Mouse (Mus musculus) midbrain, embryonic 12.5 days (tissue): ENCODE results near the gene Prm1. TPM values are rescaled to one million over a fixed set of nuclear protein-coding genes. Genes with fewer than 3 reads are reported as not detected.
A peak's percentile ranks its signal among the peaks of the same experiment; 100 is the strongest.

ENCODE experiments used
- ATAC-seq: fragments of 200-750 bp; cut with Nextera tagmentation; 2 replicates; pipeline ENCODE4 v1.8.0; 2017; ENCODE audit warnings: low read depth, moderate TSS enrichment, moderate library complexity; ENCODE audit not compliant: low FRiP score
- H3K27ac ChIP-seq: fragments of 300-500 bp; sonication (generic); replicated peaks from 2 replicates; pipeline ENCODE4 v1.5.1; 2016; ENCODE audit warnings: mild to moderate bottlenecking
- H3K27me3 ChIP-seq: fragments of 300-500 bp; sonication (generic); 2 replicates; pipeline ENCODE4 v1.6.1; 2016; ENCODE audit warnings: mild to moderate bottlenecking
- H3K36me3 ChIP-seq: fragments of 300-500 bp; sonication (generic); 2 replicates; pipeline ENCODE4 v1.6.1; 2016
- H3K4me1 ChIP-seq: fragments of 300-500 bp; sonication (generic); 2 replicates; pipeline ENCODE4 v1.6.1; 2016
- H3K4me2 ChIP-seq: fragments of 300-500 bp; sonication (generic); replicated peaks from 2 replicates; pipeline ENCODE4 v1.6.1; 2016; ENCODE audit warnings: mild to moderate bottlenecking, moderate library complexity
- H3K4me3 ChIP-seq: fragments of 300-500 bp; sonication (generic); 2 replicates; pipeline ENCODE4 v1.5.1; 2016; ENCODE audit warnings: mild to moderate bottlenecking
- H3K9ac ChIP-seq: fragments of 300-500 bp; sonication (generic); replicated peaks from 2 replicates; pipeline ENCODE4 v1.6.1; 2016; ENCODE audit warnings: mild to moderate bottlenecking, moderate library complexity
- H3K9me3 ChIP-seq: fragments of 300-500 bp; sonication (generic); 2 replicates; pipeline ENCODE4 v1.6.1; 2016; ENCODE audit warnings: mild to moderate bottlenecking
- WGBS: fragments of 180-500 bp; shearing (Covaris S2); methylation state at CpG from one replicate; pipeline ENCODE4 v1.1.7; 2016; 5-methylcytosine and 5-hydroxymethylcytosine counted together
- polyA plus RNA-seq: library from polyadenylated mRNA; unstranded; fragments of >200 nt; fragmentation: Nextera tagmentation; extraction: Ambion mirVana; gene quantifications from 2 replicates; pipeline ENCODE4 v1.2.1, GENCODE M21; 2016

The Prm1 gene
- polyA plus RNA-seq, 1 experiment from 2014 or later = not detected

DNA sequence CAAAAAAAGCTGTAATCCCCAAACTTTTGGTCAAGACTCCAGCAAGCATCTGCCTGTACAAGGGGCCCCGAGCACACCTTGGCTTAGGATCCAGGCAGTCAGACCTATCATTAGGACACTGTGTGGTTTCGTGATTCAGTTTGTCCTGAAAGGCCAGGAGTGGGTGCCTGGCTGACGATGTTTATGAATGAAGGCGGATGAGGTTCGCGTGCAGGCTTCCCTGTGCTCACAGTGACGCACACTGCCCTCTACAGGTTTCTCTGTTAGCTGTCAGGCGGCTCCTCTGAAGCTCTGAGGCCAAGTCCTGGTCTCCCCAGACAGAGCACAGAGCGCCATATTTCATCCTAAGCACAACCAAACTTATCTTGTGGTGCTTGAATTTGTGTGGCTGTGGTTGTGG lies 19.4 kb downstream of the Prm1 start:
- Histone ChIP-seq H3K4me2 (peak overlapping the region; percentile 99), H3K9ac (peak overlapping the region; percentile 69), H3K36me3 (no peaks in the 10 kb centered on the region), H3K27me3 (peaks cover 27% of the 10 kb centered on the region), H3K4me3 (peak overlapping the region; percentile 70), H3K4me1 (peaks cover 28% of the 10 kb centered on the region), H3K9me3 (no peaks in the 10 kb centered on the region), H3K27ac (peak overlapping the region; percentile 84)
- peak; percentile 35 for ATAC-seq
- WGBS = 3% methylated on average over 9 of the region's 9 CpGs

DNA sequence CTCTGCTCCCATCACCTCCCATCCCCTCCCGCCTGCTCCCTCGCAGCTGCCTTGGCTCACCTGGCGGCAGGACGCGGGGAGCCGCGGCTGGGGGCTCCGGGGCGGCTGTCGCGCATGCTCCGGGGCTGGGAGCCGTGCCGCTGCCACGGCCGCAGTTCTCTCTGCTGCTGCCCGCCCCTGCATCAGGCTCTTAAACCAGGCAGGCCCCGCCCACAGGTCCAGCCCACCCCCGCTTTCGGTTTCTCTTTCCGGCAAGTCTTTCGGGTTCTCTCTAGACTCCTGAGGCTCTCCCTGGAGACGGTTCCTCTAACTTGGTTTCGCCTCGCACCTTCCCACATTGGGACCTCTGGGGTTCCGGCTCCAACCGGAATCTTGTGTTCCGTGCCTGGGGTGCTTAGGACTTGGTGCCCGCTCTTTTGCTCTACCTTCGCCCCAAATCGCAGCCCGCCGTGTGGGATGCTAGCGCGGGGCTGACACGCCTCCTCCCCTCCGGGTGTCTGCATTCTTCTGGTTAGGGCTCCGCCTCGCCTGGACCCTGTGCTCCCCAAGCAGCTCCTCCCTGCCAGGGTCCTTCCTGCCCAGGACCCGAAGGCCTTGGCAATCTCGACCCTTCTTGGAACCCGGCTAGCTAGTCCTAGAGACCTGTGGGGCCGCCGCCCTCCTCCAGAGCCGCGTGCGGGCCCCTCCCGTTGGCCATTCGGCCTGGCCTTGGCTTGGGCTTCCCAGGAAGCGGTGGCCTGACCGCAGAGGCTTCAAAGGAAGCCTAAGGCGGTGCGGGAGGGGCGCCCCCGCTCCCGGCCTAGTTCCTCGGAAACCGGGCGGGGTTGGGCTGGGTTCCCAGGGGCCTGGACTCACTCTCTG lies 20.0 kb downstream of the Prm1 start, which contains the start of gene Socs1:
Gene Socs1 (minus strand): TSS at position 166 of the 861 bp plus-strand sequence.
- Histone ChIP-seq H3K9ac (peak within 1 kb of the TSS; percentile 69), H3K9me3 (no peaks in the 10 kb centered on the region), H3K4me3 (peak within 1 kb of the TSS; percentile 70), H3K27ac (peak within 1 kb of the TSS; percentile 84), H3K4me2 (peak within 1 kb of the TSS; percentile 99), H3K36me3 (no peaks in the 10 kb centered on the region), H3K27me3 (peaks cover 27% of the 10 kb centered on the region), H3K4me1 (peaks cover 28% of the 10 kb centered on the region)
- WGBS = under 1% methylated on average over 58 of the region's 59 CpGs
- peak; percentile 87 for ATAC-seq

GRCm38 (mm10) chr16:10784793-10785370 lies 20.8 kb downstream of the Prm1 start:
- Histone ChIP-seq H3K4me1 (peaks cover 28% of the 10 kb centered on the region), H3K9ac (peak overlapping the region; percentile 69), H3K27me3 (peaks cover 27% of the 10 kb centered on the region), H3K4me3 (peak overlapping the region; percentile 70), H3K4me2 (peak overlapping the region; percentile 99), H3K36me3 (no peaks in the 10 kb centered on the region), H3K27ac (peak overlapping the region; percentile 84), H3K9me3 (no peaks in the 10 kb centered on the region)
- under 1% methylated on average over 50 of the region's 55 CpGs for WGBS
- peak; percentile 82 for ATAC-seq

DNA sequence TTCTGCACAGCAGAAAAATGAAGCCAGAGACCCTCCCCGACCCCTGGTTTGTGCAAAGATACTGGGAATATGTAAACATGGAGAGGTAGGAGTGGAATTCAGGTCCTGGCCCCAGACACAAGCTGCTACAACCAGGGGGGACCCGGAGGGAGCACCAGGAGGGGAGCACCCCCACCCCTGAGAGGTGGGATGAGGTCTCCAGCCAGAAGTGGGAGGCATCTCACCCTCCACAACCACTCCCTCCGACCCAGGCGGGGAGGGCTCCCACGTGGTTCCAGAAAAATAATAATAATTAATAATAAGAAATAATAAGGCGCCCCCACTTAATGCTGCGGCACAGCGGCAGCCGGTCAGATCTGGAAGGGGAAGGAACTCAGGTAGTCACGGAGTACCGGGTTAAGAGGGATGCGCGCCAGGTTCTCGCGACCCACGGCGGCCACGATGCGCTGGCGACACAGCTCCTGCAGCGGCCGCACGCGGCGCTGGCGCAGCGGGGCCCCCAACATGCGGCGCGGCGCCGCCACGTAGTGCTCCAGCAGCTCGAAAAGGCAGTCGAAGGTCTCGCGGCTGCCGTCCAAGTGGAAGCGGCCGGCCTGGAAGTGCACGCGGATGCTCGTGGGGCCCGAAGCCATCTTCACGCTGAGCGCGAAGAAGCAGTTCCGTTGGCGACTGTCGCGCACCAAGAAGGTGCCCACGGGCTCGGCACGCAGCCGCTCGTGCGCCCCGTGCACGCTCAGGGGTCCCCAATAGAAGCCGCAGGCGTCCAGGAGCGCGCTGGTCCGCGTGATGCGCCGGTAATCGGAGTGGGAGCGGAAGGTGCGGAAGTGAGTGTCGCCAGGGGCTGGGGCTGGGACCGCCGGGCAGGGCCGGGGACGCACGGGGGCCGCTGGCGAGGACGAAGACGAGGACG lies 21.5 kb downstream of the Prm1 start:
- peak; percentile 3 for ATAC-seq
- H3K4me3 ChIP-seq = peak overlapping the region; percentile 70
- peaks cover 27% of the 10 kb centered on the region for H3K27me3 ChIP-seq
- H3K36me3 ChIP-seq = no peaks in the 10 kb centered on the region
- peak overlapping the region; percentile 99 for H3K4me2 ChIP-seq
- H3K27ac ChIP-seq = no peak overlapping the region
- no peaks in the 10 kb centered on the region for H3K9me3 ChIP-seq
- 5% methylated on average over 76 of the region's 81 CpGs for WGBS
- H3K9ac ChIP-seq = peak overlapping the region; percentile 69
- peaks cover 28% of the 10 kb centered on the region for H3K4me1 ChIP-seq

- Histone ChIP-seq H3K27ac (no peak overlapping the region), H3K4me1 (peaks cover 28% of the 10 kb centered on the region), H3K9me3 (no peaks in the 10 kb centered on the region), H3K36me3 (no peaks in the 10 kb centered on the region), H3K4me3 (no peak overlapping the region), H3K4me2 (0 out of 2 replicates have a peak overlapping the region, but pooled peaks have one; percentile 99), H3K9ac (no peak overlapping the region), H3K27me3 (peaks cover 27% of the 10 kb centered on the region)
- 70% methylated on average over 8 of the region's 8 CpGs for WGBS
- ATAC-seq = no peak
Measured at GRCm38 (mm10) chr16:10783451-10783850, 22.2 kb downstream of the Prm1 start.

DNA sequence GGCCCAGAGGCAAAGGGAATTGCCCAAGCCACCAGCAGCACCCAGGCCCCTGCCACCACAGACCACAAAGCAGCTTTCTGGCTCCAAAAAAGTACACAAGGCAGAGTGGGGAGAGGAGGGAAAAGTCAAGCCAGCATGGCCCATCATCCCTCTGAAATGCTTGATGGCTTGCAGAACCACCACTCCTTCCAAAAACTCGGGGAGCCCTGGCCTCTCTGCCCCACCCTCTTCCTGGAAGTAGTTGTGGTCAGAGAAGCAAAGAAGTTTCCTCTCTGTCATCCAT lies 22.5 kb downstream of the Prm1 start:
- WGBS = 56% methylated on average over 1 of the region's 1 CpGs
- Histone ChIP-seq H3K27me3 (peaks cover 27% of the 10 kb centered on the region), H3K4me3 (no peak overlapping the region), H3K9me3 (no peaks in the 10 kb centered on the region), H3K4me2 (no peak overlapping the region), H3K27ac (no peak overlapping the region), H3K4me1 (peaks cover 28% of the 10 kb centered on the region), H3K9ac (no peak overlapping the region), H3K36me3 (no peaks in the 10 kb centered on the region)
- ATAC-seq = no peak

DNA sequence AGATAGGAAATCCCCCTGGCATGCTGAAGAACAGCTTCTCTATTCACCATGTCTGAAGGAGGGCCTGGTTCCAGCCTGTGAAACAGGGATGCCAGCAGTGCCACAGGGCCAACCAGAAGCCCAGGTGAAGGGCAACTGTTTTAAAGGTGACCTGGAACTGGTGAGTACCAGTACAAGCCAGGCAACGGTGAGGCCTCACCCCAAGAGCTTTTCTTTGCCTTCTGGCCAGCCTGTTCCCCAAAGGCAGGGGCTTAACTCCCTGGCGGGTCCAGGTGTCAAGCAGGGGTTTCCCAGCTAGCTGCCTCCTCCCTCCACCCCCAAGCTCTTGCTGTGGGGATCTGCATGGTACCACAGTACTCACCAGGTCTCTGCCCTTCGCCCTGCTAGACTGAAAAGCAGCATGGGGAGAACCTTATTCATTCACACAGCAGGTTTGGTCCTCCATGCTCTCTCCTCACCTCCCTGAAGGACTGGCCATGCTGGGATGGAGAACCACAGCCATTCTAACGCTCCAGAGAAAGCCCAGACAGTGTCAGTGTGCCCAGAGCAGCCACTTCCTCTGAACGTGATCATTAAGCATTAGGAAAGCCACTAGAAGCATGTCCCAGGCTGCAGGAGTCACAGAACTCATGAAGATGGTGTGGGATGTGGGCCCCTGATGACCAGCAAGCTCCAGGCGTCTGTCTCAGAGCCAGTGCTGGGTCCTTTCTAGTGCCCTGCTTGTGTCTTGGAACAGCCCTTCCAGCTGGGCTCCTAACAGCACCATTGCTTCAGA lies 23.1 kb downstream of the Prm1 start:
- H3K27me3 ChIP-seq = peaks cover 27% of the 10 kb centered on the region
- 39% methylated on average over 6 of the region's 6 CpGs for WGBS
- H3K9me3 ChIP-seq = no peaks in the 10 kb centered on the region
- no peak for ATAC-seq
- H3K4me1 ChIP-seq = peaks cover 28% of the 10 kb centered on the region
- H3K9ac ChIP-seq = 0 out of 2 replicates have a peak overlapping the region, but pooled peaks have one; percentile 5
- no peak overlapping the region for H3K27ac ChIP-seq
- H3K36me3 ChIP-seq = no peaks in the 10 kb centered on the region
- H3K4me3 ChIP-seq = no peak overlapping the region
- H3K4me2 ChIP-seq = no peak overlapping the region

DNA sequence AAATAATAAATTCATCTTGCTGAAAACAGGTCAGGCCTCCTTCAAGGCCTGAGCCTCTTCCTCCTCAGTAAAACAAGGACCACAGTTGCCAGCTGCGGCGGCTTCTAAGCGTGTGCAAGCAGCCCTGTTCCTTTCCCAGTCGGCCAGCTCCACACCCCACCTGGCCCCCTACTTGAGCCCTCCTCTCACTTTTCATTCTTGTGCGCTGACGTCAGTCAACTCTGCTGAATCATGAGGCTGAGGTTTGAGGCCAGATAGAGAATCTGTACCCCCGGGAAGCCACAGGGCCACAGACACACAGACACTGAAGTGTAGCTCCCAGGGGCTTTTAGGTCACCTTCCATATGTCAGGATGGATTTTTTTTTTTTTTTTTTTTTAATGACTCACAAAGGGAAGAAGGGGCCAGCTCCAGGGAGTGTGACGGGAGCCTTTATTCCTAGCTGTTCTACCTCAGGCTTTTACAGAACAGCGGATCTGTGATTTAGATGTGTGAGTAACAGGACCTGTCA lies 23.7 kb downstream of the Prm1 start:
- Histone ChIP-seq H3K9me3 (no peaks in the 10 kb centered on the region), H3K9ac (no peak overlapping the region), H3K27me3 (peaks cover 27% of the 10 kb centered on the region), H3K4me3 (no peak overlapping the region), H3K4me2 (no peak overlapping the region), H3K36me3 (no peaks in the 10 kb centered on the region), H3K4me1 (peaks cover 28% of the 10 kb centered on the region), H3K27ac (no peak overlapping the region)
- 43% methylated on average over 9 of the region's 9 CpGs for WGBS
- no peak for ATAC-seq

DNA sequence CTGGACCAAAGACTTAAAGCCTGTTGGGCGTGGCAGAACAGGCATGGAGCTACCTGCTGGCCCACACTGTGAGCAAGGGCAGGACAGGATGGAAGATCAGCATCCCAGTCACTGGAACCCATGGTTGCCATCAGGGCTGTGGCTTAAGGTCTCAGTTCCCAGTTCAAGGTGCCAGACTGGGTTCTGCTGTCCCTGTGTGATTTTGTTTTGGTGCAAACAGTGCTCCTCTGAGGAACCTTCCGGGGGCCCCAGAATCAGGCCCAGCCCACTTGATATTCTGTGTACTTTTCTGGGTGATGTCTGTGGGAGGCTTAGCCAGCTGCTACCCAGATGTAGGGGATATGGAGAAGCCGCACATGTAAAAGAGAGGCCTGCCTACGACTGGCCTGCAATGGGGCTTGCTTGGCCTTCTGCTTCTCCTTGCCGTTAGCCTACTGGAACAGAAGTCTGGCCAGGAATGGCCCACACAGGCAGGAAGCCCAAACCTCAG lies 25.0 kb downstream of the Prm1 start:
- no peaks in the 10 kb centered on the region for H3K9me3 ChIP-seq
- no peak overlapping the region for H3K4me2 ChIP-seq
- peaks cover 27% of the 10 kb centered on the region for H3K27me3 ChIP-seq
- H3K4me3 ChIP-seq = no peak overlapping the region
- H3K27ac ChIP-seq = no peak overlapping the region
- 77% methylated on average over 5 of the region's 5 CpGs for WGBS
- no peak overlapping the region for H3K9ac ChIP-seq
- H3K4me1 ChIP-seq = peaks cover 19% of the 10 kb centered on the region
- H3K36me3 ChIP-seq = no peaks in the 10 kb centered on the region
- no peak for ATAC-seq

DNA sequence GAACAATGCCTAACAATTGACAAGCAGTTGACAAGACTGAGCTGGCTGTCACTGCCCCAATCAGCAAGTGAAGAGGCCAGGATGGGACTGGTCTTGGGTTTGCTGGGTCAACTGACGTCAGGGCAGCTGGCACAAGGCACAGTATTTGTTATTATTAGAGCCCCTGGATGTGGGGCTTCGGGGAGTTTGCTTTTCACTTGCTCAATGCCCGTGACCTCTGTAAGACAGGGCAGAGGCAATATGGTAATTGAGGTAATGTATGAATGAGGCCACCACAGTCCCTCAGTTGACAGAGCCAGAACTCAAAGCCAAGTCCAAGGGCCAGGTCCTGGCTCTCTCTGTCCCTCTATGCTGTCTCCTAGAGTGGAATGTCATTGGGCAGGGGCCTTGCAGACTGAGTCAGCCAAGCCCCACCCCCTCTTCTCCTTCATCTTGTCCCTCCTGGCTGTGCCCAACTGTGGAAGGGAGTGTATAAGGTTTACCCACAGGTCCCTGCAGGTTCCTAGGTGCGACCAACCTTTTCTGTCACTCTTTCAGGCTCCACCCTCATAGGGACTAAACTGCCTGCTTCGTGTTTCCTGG lies 28.0 kb downstream of the Prm1 start:
- no peaks in the 10 kb centered on the region for H3K36me3 ChIP-seq
- no peak overlapping the region for H3K27ac ChIP-seq
- H3K4me3 ChIP-seq = no peak overlapping the region
- no peak overlapping the region for H3K4me2 ChIP-seq
- H3K27me3 ChIP-seq = peaks cover 5% of the 10 kb centered on the region
- no peak for ATAC-seq
- 68% methylated on average over 5 of the region's 5 CpGs for WGBS
- no peaks in the 10 kb centered on the region for H3K9me3 ChIP-seq
- no peak overlapping the region for H3K9ac ChIP-seq
- H3K4me1 ChIP-seq = peaks cover 5% of the 10 kb centered on the region

DNA sequence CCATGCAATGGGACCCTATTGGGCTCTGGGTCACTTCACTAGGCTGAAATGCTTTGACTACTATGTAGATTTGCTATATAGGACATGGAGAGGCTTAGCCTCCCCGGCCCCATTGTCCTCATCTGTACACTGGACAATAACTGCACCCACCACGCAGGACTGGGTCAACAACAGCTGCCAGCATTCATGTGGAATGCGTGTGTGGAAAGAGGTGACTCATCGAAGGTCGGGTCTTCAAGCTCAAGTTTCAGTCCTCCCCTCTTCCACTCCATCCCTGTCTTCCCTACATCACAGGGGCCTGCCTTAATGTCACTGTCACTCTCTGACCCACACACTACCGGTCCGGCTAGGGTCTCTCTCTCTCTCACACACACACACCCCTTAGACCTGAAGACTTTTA lies 29.3 kb downstream of the Prm1 start:
- no peaks in the 10 kb centered on the region for H3K36me3 ChIP-seq
- no peaks in the 10 kb centered on the region for H3K9me3 ChIP-seq
- no peak overlapping the region for H3K27ac ChIP-seq
- ATAC-seq = no peak
- no peak overlapping the region for H3K9ac ChIP-seq
- no peak overlapping the region for H3K4me2 ChIP-seq
- no peaks in the 10 kb centered on the region for H3K4me1 ChIP-seq
- H3K27me3 ChIP-seq = no peaks in the 10 kb centered on the region
- H3K4me3 ChIP-seq = no peak overlapping the region
- WGBS = 71% methylated on average over 7 of the region's 7 CpGs
